Mouse (Mus musculus) spleen, postnatal 36 days (tissue): Measurements from ENCODE around the gene Dab2.

Experiments
- DNase-seq, 2 experiments: peaks; one replicate each; pipeline ENCODE4 v3.0.0; 2022; ENCODE audit warnings: low spot score in 2 of 2, mixed read lengths in 1 of 2

Dab2 gene

DNA sequence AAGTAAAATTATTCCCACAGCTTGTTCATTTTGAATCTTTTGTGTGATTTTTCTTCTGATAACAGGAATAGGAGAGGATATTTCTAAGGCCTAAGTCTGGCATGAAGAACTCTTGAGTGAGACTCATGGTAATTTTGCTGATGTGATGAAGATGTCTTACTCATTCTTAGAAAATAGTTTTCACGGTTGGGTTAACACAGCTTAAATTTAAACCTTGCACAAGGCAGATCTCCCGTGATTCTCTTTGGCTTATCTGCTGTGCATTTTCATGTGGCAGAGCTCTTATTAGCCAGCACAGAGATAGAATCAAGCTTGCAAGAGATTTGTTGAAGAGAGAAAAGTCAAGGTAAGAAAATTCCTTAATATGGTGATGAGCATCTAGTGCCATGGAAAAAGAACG, at the start of gene Dab2:
TSS of gene Dab2 (plus strand) at position 235 of the 400 bp plus-strand sequence.
- DNase-seq, result no peak

DNA sequence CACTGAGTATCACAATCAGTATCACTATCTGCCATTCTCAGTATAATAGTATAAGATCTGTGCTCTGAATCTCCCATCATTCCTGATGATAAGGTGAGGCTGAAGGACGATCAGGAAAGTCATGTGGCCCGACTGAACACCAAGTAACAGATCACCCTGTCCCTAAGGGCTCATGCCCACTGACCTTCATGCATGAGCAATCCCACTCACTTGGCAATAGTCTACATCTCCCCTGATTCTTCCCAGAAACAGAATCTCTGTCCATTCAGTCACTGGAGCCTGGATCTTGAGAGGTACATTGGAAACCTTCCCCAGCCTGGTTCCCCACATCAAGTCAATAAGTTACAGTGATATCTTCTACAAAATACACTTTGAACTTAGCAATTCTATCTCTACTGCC, 46.1 kb upstream of the Dab2 start:
- DNase-seq, result no peak

DNA sequence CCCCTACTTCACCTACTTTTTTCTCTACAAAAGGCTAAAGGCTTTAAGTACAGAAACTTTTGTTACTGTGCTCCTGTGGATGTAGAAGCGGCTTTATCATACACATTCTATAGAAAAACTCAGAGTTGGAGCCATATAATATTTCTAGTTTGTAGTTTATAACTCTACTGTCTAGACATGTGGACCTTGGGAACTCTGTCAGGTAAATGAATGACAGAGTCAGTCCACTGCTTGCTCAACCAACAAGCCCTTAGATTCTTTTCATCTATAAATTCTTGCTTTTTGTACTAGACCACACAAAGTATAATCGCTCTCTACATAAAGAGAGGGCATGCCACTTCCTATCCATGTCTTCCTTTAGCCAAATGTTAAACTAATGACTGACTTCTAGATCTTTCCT, 45.2 kb upstream of the Dab2 start:
- no peak for DNase-seq

DNA sequence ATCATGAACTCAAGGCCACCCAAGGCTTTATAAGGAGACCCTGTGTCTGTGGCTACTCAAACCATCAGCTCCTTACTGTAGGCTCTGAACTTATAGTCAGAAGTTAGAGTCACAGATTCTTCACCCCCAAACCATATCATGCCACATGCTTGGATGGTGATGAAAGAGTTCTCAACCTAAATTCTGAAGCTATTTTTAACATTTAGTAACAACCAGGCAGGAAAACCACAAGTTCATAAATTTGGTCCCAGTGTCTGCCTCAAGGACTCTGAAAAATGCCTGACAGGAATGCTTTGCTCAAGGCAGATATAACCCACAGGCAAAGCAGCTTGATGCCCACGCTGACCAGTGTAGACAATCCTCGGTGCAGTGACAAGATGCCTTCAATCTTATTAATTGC, 42.5 kb upstream of the Dab2 start:
- no peak for DNase-seq

DNA sequence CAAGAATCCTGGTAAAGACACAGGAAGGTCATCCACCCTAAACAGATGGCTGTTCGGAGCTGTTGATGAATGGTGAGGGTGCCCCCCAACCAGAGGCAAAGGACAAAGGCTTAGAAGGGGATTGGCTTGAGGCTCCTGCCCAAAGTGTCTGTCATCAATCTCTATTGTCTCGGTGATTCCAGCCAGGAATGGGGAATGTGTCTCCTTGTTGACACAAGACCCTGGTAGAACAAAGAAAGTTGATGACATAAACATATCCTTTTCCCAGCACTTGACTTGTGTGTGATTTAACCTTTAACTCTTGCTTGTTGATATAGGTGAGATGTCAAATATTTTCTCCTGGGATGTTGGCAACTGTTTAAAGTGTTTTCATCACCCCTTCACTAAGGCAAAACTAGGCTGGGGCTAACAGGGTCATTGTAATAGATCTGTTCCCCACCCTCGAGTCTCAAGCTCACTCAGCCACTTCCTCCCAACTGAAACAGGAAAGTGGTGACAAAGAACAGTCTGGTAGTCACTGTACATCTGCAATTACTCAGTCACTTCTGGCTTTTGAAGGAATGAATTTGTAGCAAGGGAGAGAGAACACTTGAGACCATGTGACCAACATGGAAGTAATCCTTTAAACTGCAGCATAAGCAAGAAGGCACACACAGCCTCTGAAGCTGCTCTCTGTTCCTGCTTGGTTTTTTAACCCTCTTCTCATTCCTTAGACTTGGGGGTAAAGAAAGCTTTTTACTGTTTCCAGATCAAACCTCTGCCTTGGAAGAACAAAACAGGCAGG, 39.4 kb upstream of the Dab2 start:
- no peak for DNase-seq

DNA sequence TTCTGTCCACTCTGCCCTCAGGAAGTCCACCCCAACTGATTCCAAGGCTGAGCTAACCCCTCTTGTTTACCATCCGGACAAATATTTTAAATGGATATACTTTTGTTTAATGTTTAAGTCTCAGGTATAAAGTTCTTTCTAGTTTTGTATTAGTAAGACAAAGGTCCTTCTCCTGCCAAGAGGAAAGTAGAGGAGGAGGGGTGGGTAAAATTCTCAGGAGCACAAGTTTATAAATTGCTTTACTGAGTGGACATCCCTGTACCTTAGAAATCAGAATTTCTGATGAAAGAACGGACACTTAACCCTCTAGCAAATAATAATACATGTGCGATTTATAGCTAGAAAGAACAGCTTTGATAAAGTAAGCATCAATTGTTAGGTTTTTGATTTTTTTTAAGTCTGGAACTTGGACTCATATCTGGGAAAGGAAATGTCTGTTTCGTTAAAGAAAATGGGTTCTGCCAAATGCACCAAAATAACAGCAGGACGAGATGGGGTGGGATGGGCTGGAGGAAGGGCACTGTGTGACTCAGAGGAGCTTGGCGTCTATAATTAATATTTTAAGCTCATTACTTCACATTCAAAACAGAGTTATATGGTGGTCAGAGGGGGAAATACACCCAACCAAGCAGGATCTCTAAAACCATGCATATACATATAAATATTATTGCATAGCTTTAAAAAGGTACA, 38.7 kb upstream of the Dab2 start:
- DNase-seq, result no peak

DNA sequence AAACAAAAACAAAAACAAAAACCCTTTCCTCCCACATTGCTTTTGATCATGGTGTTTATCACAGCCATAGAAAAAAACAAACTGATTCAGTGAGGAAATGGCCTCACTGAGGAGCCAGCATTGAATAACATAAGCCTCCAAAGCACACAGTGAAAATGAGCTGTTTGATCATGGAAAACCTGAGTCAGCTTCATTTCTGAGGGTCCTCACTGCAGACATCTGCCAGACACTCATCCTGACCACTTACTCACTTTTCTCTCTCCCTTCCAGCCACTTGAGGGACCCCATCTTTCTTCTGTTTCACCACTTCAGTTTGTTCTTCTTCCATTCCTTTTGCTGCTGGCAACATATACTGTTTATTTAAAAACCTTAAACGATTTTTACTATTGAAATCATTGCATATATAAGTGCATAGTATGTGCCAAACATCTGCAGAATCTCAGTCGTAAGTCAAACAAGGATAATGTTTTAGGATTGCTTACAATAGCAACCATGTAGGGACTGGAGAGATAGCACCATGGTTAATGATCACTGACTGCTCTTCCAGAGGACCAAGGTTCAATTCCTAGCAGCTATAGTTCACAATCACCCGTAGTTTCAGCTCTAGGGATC, 32.3 kb upstream of the Dab2 start:
- DNase-seq, result no peak

DNA sequence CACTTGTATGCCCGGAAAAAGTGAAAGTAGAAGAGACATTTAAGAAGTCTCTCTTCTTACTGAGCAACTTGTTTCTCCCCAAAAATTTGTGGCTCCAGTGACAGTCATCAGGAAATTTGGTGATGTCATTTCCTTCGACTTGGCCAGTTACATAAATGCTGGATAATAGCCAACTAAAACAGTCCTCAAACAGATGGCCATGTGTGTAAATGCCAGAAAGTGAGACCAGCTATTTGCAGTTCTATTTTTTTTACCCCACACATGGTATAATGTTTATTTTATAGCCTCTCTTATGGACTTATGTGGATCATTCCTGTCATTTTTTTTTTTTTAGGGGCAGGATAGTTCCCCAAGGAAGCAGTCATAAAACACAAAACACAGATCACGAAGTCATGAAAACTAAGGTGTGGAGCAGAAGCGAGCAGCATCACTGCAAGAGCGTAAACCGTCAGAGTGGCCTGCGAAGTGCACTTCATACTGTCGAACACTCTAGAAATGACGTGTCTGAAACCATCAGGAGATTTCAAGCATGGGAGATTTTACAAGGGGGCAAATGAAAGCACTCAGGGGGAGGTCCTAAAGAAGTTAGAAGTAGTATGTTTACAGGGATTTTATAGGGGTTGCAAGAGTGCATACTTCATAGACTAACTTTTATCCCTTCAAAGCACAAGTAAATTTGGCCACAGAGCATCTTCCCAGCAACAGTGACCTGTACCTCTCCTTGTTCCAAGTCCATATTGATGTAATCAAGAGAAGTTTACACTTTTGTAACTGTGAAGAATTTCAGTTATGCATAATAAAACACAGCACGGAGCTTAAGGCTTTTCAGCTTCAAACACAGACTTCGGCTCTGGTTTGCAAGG, 20.8 kb upstream of the Dab2 start:
- DNase-seq, result no peak

DNA sequence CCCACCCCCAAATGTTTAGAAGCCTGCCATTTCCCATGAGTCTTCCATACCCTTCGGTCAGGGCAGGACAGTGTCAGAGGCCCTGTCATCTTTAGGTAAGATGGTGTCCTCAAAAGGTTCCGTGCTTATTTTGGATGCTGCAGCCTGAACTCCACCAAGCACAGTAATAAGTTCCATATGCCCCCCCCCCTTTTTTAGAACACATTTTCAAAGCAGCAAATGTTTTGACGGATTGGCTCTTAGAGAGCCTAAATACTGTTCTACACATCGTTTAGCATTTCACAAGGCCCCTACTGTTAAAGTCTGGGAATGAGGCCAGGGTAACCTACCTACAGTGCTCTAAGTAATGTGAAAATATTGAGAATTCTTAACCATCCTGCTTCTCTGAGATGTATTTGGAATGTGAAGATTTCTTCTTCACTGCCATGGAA, 19.6 kb upstream of the Dab2 start:
- no peak for DNase-seq

DNA sequence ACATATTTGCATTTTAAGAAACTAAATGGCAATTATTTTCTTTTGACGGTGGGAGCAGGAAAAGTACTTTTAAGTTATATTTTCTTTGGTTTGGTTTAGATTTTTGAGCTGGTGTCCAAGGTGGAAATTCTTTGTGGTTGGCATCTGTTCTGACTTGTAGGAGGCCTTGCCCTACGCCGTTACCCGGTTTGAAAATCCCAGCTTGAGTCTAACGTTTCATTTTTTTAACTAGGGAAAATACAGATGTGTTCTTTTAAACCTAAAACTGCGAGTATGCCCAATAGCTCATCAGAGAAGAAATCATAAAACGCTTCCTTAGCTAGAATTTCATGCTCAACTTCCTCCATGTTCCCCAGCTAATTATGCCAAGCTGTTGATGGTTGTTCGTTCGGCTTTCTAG, 16.3 kb upstream of the Dab2 start:
- DNase-seq, result no peak

DNA sequence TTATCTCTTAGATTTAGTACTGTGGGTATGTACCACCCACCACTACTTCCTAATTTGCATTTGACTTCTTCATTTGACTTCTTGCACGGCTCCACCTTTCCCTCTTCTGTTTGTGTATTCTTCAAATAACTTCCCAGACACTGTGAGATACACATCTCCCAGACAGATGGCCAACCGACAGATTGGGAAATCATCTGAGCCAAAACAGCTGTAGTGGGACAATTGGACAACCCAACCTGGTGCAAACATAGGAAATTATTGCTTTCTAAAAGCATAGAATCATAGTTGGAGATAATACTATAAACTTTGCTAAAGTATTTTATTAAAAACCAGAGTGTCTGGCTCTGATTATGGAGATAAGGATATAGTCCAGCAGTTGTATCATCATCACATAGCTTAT, 3.5 kb upstream of the Dab2 start:
- DNase-seq, result no peak

DNA sequence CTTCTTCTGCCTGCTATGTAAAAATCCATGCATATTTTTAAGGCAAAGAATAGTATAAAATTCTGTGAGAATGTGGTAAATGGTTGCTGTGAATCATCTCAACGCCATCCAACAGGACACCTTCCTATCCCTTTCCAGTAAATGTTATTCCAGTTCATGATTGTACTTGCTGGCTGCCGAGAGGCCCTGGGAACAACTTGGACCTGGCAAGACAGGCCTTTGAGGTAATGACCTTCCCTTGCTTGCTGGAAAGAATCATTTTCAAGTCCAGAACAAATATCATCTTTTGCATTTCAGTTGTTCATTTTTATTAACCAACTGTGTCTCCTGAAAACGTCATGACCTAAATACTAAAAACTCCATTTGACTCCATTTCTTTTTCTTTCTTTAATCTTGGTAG, 862 bp upstream of the Dab2 start:
- no peak for DNase-seq

DNA sequence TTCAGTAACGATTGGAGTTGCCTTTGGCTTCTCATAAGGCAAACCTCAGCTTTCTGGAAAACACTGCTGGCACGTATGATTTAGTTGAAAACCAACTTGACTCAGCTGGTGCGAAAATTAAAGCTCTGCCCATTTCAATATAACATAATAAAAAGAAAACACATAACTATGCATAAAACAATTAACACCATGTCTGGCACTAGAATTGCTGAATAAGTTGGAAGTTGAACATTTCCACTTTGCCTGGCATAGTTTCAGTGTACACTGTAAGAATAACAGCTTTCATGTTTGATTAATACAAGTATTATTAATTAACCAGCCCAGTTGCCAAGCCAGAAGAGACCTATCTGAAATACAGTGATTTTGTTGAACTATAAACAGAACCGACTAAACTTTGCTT, 2.6 kb downstream of the Dab2 start:
- no peak for DNase-seq

DNA sequence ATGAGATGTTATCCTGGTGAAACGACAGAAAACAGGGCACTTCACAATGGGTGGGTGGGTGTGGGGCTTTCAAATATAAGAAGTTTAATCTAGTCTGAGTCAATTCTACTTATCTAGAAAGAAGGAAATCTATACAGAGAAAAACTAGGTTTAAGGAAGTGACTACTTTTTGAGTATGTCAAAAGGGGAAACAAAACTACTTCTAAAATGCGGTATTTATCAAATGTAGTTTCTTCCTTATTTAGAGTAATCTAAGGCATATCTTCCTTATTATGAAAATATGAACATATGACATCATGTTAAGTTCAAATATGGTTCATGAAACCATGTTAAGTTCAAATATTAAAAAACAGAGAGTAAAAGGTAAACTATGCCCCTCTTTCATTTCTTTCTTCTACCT, 4.2 kb downstream of the Dab2 start:
- DNase-seq, result no peak

DNA sequence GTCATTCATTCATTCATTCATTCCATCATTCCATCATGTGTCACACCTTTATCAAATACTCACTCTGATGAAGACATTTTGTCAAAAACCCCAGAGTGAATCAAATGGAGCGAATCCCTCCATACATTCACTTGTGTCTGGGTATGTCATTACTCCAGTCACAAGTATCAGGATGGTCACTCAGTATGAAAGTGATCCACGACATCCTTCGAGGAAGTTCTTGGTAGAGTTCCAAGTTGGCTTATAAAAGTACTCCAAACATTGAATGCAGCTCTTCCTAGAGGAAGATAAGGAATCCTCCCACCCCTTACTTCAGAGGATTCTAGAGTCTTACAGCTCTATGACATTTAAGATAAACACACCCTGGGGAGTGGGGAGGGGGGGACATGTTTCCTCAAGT, 10.0 kb downstream of the Dab2 start:
- DNase-seq, result no peak

DNA sequence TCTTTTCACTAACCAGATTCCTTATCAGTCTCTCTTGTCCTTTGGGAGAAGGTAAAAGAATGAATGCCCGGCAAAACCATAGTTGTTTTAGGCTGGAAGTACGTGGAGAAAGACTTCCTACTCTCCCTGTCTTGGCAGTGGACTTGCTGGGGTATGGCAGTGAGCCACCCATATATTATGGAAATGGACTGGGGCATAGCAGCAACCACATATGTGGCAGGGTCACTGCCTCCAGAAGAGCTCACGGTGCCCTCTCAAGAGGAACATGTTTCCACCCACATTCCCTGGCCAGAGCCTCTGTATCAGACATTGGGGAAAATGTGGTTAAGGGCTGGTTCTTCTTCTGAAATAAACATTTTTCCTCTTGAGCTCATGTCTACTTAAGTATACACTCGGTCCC, 10.8 kb downstream of the Dab2 start:
- DNase-seq, result no peak

DNA sequence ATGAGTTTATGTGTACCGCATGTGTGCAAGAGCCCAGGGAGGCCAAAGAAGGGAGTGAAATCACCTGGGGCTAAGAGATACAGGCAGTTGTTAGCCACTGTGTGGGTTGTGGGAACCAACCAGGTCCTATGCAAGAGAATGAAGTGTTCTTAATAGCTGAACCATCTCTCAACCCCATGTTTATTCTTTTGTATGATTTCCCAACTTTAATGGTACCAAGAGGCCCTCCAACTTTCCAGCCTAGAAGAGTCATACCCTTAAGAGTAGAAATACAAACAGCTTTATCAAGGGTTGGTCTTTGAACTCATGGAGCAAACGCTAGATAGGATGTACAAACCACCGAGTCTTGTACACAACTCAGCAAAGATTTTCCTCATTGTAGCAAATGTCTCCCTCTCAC, 12.8 kb downstream of the Dab2 start:
- DNase-seq, result no peak

DNA sequence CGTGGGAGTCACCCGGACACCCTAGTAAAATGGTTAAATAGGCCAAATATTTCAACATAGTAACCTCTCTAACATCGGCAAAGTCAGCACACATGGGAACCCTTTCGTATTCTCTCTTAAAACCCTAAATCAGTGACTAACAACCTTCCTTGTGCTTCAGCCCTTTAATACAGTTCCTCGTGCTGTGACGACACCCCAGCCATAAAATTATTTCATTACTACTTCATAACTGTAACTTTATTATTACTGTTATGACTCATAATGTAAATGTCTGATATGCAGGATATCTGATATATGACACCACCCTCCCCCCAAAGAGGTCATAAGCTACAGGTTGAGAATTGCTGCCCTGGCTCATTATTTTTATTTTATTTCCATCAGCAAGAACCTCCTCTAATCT, 19.8 kb downstream of the Dab2 start:
- DNase-seq, result no peak

DNA sequence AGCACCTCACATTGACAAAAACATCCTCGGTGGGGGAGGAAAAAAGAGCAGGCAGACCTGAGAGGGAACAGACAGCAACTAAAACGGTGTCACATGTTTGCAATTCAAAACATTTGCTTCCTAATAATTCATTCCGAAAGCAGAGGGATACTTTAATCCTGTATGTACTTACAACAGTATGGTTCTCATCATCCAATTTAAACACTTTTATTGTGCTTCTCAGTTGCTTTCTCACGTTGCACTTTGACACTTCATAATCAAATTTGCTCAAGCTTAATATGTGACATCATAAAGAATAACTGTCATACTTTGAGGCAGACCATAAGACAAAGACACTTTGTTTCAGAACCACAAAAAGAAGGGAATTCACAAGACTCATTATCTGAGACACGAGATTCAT, 20.9 kb downstream of the Dab2 start:
- no peak for DNase-seq

DNA sequence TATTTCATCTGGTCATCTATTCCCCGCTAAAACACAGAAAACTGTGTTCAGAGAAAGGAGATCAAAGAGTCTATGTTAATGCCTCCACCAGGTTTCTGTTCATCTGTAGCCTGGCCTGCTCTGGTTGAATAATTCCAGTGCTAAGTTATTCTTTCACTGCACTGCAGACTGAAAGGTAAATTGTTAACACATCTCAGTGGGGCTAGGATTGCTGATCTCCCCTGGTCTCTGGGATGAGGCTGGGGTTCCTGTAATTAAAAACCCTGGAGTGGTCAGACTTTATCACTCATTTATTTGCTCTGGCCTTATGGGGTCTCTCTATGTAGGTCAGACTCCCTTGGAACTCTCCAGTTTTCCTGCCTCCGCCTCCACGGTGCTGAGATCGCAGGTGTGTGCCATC, 21.7 kb downstream of the Dab2 start:
- no peak for DNase-seq

DNA sequence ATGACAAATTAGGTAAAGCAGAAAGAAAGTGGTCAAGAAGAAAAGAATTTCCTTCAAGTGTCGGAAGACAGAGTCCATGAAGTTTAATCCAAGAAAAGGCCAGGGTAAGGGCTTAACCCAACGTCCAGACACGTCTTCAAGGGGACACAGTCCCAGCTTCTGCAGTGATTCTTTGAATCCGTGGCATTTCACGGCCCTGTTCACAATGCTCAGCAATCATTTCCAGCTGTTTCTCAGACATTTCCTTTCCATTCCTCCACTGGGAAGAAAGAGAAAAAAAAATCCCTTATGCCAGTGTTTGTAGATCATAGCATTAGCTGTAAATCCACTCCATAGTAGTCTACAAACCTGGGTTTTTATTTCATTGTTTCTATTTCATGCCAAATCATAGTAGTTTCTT, 22.7 kb downstream of the Dab2 start:
- no peak for DNase-seq

DNA sequence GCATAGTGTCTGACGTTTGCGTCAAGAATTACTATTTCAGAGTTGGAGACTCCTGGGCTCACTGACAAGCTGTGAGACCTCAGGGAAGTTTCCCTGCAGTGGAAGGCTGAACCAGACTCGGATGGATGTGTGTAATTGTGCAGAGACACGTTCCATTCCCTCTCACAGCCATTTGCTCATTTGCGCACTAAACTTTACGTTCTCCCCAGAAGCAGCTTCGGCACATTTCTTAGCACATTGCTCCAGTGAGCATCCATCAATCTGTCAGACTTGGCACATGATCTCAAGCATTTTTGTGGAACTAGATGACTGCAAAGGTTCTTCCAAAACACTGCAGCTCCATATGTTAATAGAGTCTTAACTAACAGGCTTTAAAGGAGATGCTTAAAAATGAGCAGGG, 24.0 kb downstream of the Dab2 start:
- DNase-seq, result no peak
